Mouse (Mus musculus): ENCODE data around the gene Olfr1312.

- no peak for TF ChIP-seq CTCF (IDR thresholded peaks at IDR 0.05; ENCODE audit: low read depth)
- no peak for TF ChIP-seq EP300 (optimal IDR thresholded peaks at IDR 0.05)
Measured at GRCm38 (mm10) chr2:112014900-112015299, 35.1 kb downstream of the Olfr1312 start.
